Mouse (Mus musculus): ENCODE data around the gene Ackr2.

DNA sequence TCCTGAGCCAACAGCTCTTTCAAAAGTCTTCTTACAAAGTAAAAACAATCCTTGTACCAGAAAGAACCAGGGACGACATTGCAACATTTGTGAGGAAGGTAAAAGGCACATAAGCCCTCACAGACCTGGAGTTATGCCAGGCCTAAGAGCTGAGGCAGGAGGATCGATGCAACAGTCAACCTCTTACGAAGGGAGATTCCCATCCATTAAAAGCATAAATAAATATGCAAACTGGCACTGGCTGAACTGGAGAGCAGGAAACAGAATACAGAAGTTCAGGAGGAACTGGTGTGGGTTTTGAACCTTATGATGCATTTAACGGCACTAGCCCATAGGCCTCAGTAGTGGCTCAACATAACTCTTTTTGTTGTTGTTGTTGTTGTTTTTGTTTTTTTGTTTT lies 6.2 kb downstream of the Ackr2 start:
- TF ChIP-seq CTCF (IDR thresholded peaks at IDR 0.05; ENCODE audit: low read depth) (no peak), EP300 (optimal IDR thresholded peaks at IDR 0.05) (no peak)
